Mouse (Mus musculus) hindbrain, embryonic 10.5 days (tissue): Measurements from ENCODE around the gene Ift52. TPM values are rescaled to one million over a fixed set of nuclear protein-coding genes. Genes with fewer than 3 reads are reported as not detected.

Experiments
- DNase-seq: peaks from one replicate; pipeline ENCODE4 v3.0.0-alpha.2; 2017; ENCODE audit warnings: low spot score
- H3K27ac ChIP-seq: fragments of 300-500 bp; sonication (generic); 2 replicates; pipeline ENCODE4 v1.5.1; 2016; ENCODE audit warnings: mild to moderate bottlenecking, moderate library complexity
- H3K27me3 ChIP-seq: fragments of 300-500 bp; sonication (generic); 2 replicates; pipeline ENCODE4 v1.6.1; 2016; ENCODE audit warnings: mild to moderate bottlenecking; ENCODE audit not compliant: poor library complexity, insufficient read depth, severe bottlenecking
- H3K36me3 ChIP-seq: fragments of 300-500 bp; sonication (generic); 2 replicates; pipeline ENCODE4 v1.6.1; 2016; ENCODE audit warnings: mild to moderate bottlenecking, moderate library complexity
- H3K4me1 ChIP-seq: fragments of 300-500 bp; sonication (generic); replicated peaks from 2 replicates; pipeline ENCODE4 v1.6.1; 2016; ENCODE audit warnings: mild to moderate bottlenecking
- H3K4me3 ChIP-seq: fragments of 300-500 bp; sonication (generic); 2 replicates; pipeline ENCODE4 v1.5.1; 2016; ENCODE audit warnings: mild to moderate bottlenecking, moderate library complexity
- H3K9me3 ChIP-seq: fragments of 300-500 bp; sonication (generic); 2 replicates; pipeline ENCODE4 v1.6.1; 2016; ENCODE audit warnings: mild to moderate bottlenecking, moderate library complexity
- WGBS: fragments of 180-500 bp; shearing (Covaris S2); methylation state at CpG from one replicate; pipeline ENCODE4 v1.1.7; 2016; 5-methylcytosine and 5-hydroxymethylcytosine counted together
- polyA plus RNA-seq: library from polyadenylated mRNA; unstranded; fragments of >200 nt; fragmentation: Nextera tagmentation; extraction: Ambion mirVana; gene quantifications from 2 replicates; pipeline ENCODE4 v1.2.1, GENCODE M21; 2016

Gene Ift52
- polyA plus RNA-seq, 1 experiment from 2014 or later: 55.1 TPM

DNA sequence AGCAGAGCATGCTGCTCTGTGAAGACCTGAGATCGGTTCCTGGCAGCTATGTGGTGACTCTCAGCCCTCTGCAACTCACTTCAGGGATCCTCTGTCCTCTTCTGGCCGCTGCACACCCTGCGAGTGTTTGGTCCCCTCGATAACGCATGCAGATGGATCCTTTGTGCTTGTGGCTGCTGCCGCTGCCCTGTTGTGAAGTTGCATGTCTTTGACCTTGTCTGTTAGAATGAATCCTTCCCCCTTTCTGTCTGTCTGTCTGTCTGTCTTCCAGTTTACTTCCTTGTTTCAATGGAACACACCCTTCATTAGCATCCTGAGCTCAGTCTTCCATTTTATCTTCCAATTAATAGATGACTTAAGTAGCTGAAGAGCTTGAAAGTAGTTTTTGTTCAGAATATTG is 49.2 kb downstream of the Ift52 start:
- Histone ChIP-seq H3K4me3 (no peak overlapping the region), H3K27ac (no peak overlapping the region), H3K4me1 (no peaks in the 10 kb centered on the region), H3K36me3 (peaks cover 97% of the 10 kb centered on the region), H3K9me3 (no peaks in the 10 kb centered on the region), H3K27me3 (no peaks in the 10 kb centered on the region)
- DNase-seq: no peak
- WGBS: 86% methylated on average over 6 of the region's 6 CpGs

DNA sequence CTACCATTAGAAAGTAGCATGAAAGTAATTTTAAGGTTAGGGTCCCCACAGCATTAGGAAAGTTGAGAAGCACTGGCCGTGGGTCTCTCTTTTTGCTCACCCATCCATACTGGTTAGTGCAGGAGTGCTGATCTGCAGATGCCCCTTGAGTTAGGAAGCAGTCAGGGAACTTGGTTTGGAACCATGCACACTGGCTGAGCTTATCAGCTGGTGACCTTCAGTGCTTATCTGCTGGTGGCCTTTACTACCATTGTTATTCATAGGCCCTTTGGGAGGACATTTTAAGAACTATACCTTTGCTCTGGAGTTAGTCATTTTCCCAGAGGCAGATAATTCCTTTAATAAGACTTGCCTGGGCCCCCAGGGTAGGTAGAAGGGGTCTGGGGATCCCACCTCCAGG is 50.1 kb downstream of the Ift52 start:
- H3K36me3 ChIP-seq: peaks cover 97% of the 10 kb centered on the region
- H3K4me1 ChIP-seq: no peaks in the 10 kb centered on the region
- 87% methylated on average over 1 of the region's 1 CpGs for WGBS
- H3K27me3 ChIP-seq: no peaks in the 10 kb centered on the region
- H3K27ac ChIP-seq: no peak overlapping the region
- H3K4me3 ChIP-seq: no peak overlapping the region
- DNase-seq: no peak
- no peaks in the 10 kb centered on the region for H3K9me3 ChIP-seq

DNA sequence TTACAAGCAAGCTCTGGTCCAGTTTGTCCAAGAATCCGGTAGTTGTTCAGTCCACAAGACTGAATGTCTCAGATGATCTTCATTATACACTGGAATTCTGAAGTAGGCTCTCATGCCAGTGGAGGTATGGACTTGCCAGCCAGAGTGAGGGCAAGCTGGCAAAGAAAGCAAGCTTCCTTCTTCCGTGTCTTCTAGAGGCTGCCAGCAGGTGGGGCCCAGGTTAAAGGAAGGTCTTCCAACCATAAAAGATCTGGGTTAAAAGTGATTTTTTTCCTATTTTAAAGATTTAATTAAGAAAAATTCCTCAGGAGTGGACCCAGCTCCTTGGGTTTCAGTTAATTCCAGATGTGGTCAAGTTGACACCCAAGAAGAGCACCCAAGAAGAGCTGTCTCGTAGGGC is 53.1 kb downstream of the Ift52 start:
- DNase-seq: no peak
- 91% methylated on average over 3 of the region's 3 CpGs for WGBS
- Histone ChIP-seq H3K36me3 (peaks cover 96% of the 10 kb centered on the region), H3K4me3 (no peak overlapping the region), H3K27ac (no peak overlapping the region), H3K4me1 (no peaks in the 10 kb centered on the region), H3K27me3 (no peaks in the 10 kb centered on the region), H3K9me3 (no peaks in the 10 kb centered on the region)

DNA sequence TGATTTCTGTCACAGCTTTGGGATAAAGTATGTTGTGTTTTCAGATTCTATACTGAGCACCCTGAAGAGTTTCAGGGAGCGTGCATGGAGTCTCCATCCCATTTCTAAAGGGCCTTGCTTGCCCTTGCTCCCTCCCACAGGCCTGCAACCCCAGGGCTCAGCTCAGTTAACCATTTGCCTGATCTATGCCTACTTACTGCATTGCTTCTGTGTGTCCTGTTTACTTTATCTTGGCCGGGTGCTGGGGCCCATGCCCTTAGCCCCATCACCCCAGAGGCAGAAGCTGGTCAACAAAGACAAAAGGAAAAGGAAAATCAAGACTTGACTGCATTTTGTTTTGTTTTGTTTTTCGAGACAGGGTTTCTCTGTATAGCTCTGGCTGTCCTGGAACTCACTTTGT is 54.4 kb downstream of the Ift52 start:
- H3K27me3 ChIP-seq: no peaks in the 10 kb centered on the region
- no peaks in the 10 kb centered on the region for H3K4me1 ChIP-seq
- WGBS: 85% methylated on average over 3 of the region's 3 CpGs
- peaks cover 96% of the 10 kb centered on the region for H3K36me3 ChIP-seq
- no peak for DNase-seq
- H3K4me3 ChIP-seq: no peak overlapping the region
- no peaks in the 10 kb centered on the region for H3K9me3 ChIP-seq
- no peak overlapping the region for H3K27ac ChIP-seq

DNA sequence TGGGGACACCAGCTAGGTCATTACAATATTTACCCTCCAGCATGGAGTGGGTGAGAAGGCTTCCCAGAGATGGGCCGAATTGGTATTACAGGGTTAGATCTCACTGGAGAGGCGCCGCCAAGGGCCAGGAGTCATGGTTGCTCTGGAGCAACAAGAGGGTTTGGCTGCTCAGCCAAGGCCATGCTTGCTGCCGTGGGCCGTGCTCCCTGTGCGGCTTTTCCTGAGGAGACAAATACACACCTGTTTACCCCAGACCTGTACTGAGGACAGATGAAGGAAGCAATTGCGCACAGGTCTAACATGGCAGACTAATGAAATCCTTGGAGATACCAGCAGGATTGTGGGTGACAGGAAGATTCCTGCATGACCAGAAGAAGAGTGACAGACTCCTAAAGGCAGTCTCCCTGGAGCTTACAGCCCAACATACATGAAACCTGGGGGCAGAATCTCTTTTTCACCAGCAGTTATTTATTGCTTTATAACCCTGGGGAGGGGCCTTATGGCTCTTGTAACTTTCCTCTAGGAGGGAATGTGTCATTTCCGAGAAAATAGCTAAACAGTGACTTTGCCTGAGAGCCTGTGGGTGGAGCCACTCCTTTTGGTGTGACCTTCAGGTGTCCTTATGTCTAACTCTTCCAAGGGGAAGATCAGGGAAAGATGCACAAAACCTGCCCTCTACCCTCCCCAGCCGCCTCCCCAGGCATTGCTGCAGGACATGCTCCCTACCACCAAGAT is 56.0 kb downstream of the Ift52 start:
- DNase-seq: no peak
- Histone ChIP-seq H3K27ac (no peak overlapping the region), H3K27me3 (no peaks in the 10 kb centered on the region), H3K36me3 (peaks cover 97% of the 10 kb centered on the region), H3K4me3 (no peak overlapping the region), H3K9me3 (no peaks in the 10 kb centered on the region), H3K4me1 (no peaks in the 10 kb centered on the region)
- 94% methylated on average over 9 of the region's 9 CpGs for WGBS

DNA sequence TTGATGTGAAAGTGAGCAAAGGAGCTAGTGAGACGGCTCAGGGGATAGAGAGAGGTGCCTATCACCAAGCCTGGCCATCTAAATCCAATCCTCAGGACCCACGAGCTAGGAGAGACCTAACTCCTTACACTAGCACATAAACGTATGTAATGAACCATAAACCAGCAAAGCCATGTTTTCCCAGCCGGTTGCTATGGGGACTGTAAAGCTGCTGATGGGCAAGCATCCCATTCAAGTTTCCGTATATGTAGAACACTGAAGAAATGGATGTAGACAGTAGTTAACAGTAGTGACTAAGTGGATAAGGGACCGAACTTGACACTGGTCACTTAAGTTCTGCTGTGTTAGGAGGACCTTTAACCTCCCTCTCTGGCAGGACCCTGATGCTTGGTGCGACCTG is 56.9 kb downstream of the Ift52 start:
- DNase-seq: no peak
- H3K36me3 ChIP-seq: peaks cover 97% of the 10 kb centered on the region
- H3K4me3 ChIP-seq: no peak overlapping the region
- no peaks in the 10 kb centered on the region for H3K4me1 ChIP-seq
- 85% methylated on average over 7 of the region's 7 CpGs for WGBS
- H3K27ac ChIP-seq: no peak overlapping the region
- H3K27me3 ChIP-seq: no peaks in the 10 kb centered on the region
- no peaks in the 10 kb centered on the region for H3K9me3 ChIP-seq

DNA sequence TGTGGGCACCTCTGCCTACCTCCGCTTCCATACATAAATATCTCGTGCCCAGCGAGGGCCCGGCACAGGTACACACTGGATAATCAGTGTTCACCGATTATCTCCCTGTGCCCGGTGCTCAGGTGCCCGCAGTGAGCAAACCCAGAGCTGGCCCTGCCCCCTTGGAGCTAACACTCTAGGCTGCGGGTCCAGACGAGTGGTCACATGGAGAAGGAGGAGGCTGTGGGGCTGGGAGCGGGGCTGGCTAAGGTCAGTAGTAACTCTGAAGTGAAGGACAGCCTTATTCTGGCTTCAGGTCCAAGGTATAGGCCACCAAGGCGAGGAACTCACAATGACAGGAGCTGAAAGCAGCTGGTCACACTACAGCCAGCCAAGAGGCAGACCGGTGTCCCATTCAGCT is 57.7 kb downstream of the Ift52 start:
- WGBS: 94% methylated on average over 12 of the region's 12 CpGs
- no peak for DNase-seq
- Histone ChIP-seq H3K9me3 (no peaks in the 10 kb centered on the region), H3K27ac (no peak overlapping the region), H3K27me3 (no peaks in the 10 kb centered on the region), H3K4me3 (no peak overlapping the region), H3K36me3 (peaks cover 99% of the 10 kb centered on the region), H3K4me1 (no peaks in the 10 kb centered on the region)

DNA sequence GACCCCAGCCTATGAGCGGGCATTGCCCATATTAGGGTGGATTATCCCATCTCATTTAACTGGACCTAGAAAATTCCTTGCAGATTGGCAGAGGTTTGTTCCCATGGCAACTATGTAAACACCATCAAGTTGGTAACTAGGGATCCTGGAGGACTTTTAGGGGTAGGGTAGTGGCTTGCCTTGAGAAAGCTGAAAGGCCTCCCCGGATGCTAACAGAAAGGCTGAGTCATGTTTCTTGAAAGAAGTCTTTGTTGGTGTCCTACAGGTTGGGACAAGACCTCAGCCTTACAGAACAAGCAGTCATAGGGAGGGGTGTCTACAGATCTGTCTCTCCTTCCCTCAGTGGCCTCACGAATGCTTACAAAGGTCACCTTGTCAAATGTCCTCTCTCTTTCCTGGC is 58.1 kb downstream of the Ift52 start:
- Histone ChIP-seq H3K27me3 (no peaks in the 10 kb centered on the region), H3K36me3 (peaks cover 97% of the 10 kb centered on the region)

DNA sequence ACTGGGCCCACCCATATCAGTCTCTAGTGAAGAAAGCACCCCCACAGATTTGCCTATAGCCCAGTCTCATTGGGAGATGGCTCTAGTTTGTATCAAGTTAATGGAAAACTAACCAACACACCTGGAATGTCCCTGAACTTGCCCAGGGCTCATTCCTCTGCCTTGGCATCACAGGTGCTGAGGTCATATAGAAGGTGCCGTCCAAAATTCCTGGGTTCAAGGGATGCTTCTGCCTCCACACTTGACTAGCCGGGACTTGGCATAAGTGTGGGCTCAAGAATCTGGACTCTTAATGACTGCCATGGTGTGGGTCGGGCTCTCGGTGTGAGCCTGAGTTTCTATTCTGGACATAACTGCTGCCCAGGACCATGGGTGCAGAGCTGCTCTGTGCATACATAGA is 61.9 kb downstream of the Ift52 start:
- Histone ChIP-seq H3K36me3 (peaks cover 91% of the 10 kb centered on the region), H3K4me1 (no peaks in the 10 kb centered on the region), H3K27ac (no peak overlapping the region), H3K27me3 (no peaks in the 10 kb centered on the region), H3K4me3 (no peak overlapping the region), H3K9me3 (no peaks in the 10 kb centered on the region)
- DNase-seq: no peak
- whole genome bisulfite sequencing: 98% methylated on average over 4 of the region's 4 CpGs

More for the DNA sequence above, 58.1 kb downstream of the Ift52 start:
- H3K9me3 ChIP-seq: no peaks in the 10 kb centered on the region
- no peak for DNase-seq
- H3K4me1 ChIP-seq: no peaks in the 10 kb centered on the region
- no peak overlapping the region for H3K4me3 ChIP-seq
- 88% methylated on average over 3 of the region's 3 CpGs for WGBS
- H3K27ac ChIP-seq: no peak overlapping the region

DNA sequence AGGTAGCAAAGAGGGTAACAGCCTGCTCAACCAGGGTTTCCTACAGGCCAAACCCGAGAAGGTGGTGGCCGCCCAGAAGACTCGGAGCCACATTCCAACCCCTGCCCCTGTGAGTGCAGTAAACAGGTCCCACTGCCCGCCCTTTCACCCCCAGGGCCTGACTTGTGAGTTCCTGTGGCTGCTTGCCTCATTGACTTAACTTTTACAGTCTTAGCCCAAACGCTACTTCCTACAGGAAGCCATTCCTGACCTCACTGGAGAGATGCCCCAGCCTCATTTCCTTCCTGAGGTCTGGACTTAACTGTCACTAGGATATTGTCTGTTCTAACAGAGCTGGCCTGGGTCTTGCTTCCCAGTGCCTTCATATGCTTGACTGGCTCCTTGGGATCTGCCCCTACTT is 65.4 kb downstream of the Ift52 start:
- H3K36me3 ChIP-seq: peaks cover 68% of the 10 kb centered on the region
- no peaks in the 10 kb centered on the region for H3K4me1 ChIP-seq
- H3K27me3 ChIP-seq: no peaks in the 10 kb centered on the region
- no peaks in the 10 kb centered on the region for H3K9me3 ChIP-seq
- no peak overlapping the region for H3K27ac ChIP-seq
- H3K4me3 ChIP-seq: no peak overlapping the region
- DNase-seq: no peak
- WGBS: 85% methylated on average over 5 of the region's 5 CpGs

DNA sequence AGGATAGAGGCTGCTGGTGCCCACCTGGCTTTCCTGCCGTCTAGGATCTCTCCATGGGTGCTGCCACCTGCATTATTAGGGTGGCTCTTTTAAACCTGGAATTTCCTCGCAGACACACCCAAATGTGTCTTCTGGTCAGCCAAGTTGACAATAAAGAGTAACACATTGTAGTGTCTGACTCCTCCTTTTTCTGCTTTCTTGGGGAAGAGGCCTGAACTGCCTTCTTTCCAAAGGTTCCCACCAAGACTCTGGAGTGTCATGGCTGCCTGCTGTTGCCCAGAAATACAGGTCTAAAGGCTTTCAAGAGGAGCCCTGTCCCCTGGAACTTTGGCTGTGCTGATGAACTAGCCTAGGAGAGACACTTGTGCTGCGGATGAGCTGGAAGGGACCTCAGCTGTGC is 67.4 kb downstream of the Ift52 start:
- no peak overlapping the region for H3K4me3 ChIP-seq
- H3K36me3 ChIP-seq: peaks cover 49% of the 10 kb centered on the region
- H3K27me3 ChIP-seq: no peaks in the 10 kb centered on the region
- H3K4me1 ChIP-seq: no peaks in the 10 kb centered on the region
- H3K27ac ChIP-seq: no peak overlapping the region
- no peak for DNase-seq
- H3K9me3 ChIP-seq: no peaks in the 10 kb centered on the region
- WGBS: 92% methylated on average over 3 of the region's 3 CpGs

DNA sequence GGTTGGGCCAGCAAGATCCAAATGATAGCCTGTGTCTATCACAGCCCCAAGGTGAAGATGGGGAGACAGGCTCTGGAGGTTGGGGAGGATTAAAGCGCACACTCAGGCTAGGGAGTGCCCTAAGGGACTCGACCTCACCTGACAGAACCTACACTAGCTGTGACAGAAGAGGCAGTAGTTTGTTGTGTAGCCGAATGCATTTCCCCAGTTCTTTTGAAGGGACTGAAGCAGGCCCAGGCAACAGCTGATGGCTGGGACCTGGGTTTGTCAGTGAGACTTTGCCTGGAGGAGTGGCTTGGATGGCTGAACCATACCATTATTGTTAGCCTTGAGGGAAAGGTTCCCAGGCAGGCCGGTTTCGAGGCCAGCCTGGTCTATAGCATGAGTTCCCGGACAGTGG is 67.9 kb downstream of the Ift52 start:
- H3K4me3 ChIP-seq: no peak overlapping the region
- peaks cover 44% of the 10 kb centered on the region for H3K36me3 ChIP-seq
- no peaks in the 10 kb centered on the region for H3K9me3 ChIP-seq
- DNase-seq: no peak
- H3K27ac ChIP-seq: no peak overlapping the region
- no peaks in the 10 kb centered on the region for H3K27me3 ChIP-seq
- WGBS: 87% methylated on average over 6 of the region's 6 CpGs
- H3K4me1 ChIP-seq: no peaks in the 10 kb centered on the region

DNA sequence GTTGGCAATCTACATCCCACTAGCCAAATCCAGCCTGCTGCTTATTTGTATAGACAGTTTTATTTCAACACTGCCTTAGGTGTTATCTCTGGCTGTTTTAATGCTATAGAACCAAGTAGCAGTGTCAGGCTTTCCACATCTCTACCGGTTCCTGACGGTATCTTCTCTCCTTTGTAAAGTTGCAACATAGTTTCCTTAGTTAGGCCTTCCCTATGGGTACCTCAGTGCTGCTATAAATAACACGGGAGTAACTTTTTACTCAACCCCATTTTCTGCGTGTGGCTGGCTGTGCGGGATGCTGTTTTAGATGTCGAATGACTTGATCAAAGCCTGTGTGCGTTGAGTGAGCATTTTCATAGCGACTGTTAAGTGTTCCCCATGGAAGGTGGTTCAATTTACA is 69.4 kb downstream of the Ift52 start:
- Histone ChIP-seq H3K27me3 (no peaks in the 10 kb centered on the region), H3K4me1 (no peaks in the 10 kb centered on the region), H3K4me3 (no peak overlapping the region), H3K9me3 (no peaks in the 10 kb centered on the region), H3K36me3 (peaks cover 33% of the 10 kb centered on the region), H3K27ac (no peak overlapping the region)
- 89% methylated on average over 8 of the region's 8 CpGs for WGBS
- DNase-seq: no peak

DNA sequence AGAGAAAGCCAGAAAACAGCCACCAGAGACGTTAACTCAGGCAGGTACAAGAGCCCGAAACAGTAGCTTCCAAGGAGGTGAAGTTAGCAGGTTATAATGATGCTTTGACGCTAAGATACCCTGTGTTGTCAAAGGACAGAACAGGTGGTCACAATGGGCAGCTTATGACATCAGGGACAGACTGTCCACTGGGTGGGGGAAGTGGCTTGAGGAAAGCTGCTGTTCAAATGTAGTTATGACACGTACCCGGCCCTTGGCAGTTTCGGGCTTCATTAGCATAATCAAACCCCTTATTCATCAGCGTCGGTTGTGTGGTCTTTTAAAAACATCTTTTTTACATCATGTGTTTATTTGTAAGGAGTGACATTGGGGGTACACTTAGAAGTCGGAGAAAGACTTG is 70.6 kb downstream of the Ift52 start, which contains the start of gene Gtsf1l:
Gene Gtsf1l (minus strand): TSS at position 128 of the 400 bp plus-strand sequence.
- Histone ChIP-seq H3K4me3 (no peak within 1 kb of the TSS), H3K36me3 (peaks cover 21% of the 10 kb centered on the region), H3K27ac (no peak within 1 kb of the TSS), H3K9me3 (no peaks in the 10 kb centered on the region), H3K27me3 (no peaks in the 10 kb centered on the region), H3K4me1 (no peaks in the 10 kb centered on the region)
- 86% methylated on average over 9 of the region's 9 CpGs for WGBS
- DNase-seq: no peak
